Mouse (Mus musculus): Measurements from ENCODE around the gene Pcnx2. TPM values are rescaled to one million over a fixed set of nuclear protein-coding genes. Genes with fewer than 3 reads are reported as not detected.

Gene Pcnx2
- polyA plus RNA-seq, 1 experiment from 2014 or later: 0.27 TPM

DNA sequence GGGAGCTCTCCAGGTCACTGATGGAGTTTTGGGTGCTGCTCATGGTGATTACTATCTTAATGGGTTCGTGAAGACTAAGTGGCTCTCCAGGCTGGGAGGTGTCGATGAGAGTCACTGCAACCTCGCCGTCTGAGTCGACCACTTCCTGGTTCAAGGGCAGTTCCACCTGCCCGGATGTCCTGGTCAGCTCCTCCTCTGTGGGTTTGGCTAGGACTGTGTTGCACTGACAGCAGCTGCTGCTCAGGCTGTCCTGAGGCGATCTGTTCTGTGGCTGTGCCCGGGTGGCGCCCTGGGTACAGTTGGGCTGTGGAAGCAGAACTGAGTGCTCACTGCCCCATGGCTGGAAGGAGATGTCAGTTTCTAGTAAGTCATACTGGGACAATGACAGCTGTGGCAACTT, 10.6 kb downstream of the Pcnx2 start:
- H3K27ac ChIP-seq: no peak overlapping the region
- 81% methylated on average over 9 of the region's 9 CpGs for WGBS
- no peak for ATAC-seq (ENCODE audit: insufficient read depth, low FRiP score, low read depth)
- H3K4me3 ChIP-seq (replicated peaks): no peak overlapping the region
- no peaks in the 10 kb centered on the region for H3K27me3 ChIP-seq (replicated peaks)
- no peak overlapping the region for H3K9ac ChIP-seq
- no peak overlapping the region for H3K4me2 ChIP-seq
- H3K36me3 ChIP-seq: no peaks in the 10 kb centered on the region
- H3K4me1 ChIP-seq: no peaks in the 10 kb centered on the region
- H3K9me3 ChIP-seq: no peaks in the 10 kb centered on the region

DNA sequence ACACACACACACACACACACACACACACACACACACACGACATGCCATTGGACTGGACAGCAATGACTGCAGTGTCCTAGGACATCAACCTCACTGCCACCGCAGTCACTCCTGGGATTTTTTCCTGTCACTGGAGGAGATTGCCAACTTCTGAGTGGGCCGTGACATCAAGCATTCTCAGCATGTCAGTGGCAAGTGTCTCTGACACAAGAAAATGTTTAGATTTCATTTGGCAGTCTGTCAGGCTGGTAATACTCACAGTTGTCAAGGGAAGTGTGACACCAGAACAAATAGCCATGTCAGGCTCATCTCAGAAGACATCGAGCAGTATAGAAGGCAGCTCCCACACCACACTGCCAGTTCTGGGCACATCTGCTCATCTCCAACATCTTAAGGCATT, 17.7 kb downstream of the Pcnx2 start:
- no peak for ATAC-seq (ENCODE audit: insufficient read depth, low FRiP score, low read depth)
- no peaks in the 10 kb centered on the region for H3K9me3 ChIP-seq
- no peak overlapping the region for H3K27ac ChIP-seq
- H3K4me3 ChIP-seq (replicated peaks): no peak overlapping the region
- H3K27me3 ChIP-seq (replicated peaks): no peaks in the 10 kb centered on the region
- 80% methylated on average over 4 of the region's 4 CpGs for WGBS
- H3K36me3 ChIP-seq: no peaks in the 10 kb centered on the region
- H3K4me2 ChIP-seq: no peak overlapping the region
- no peaks in the 10 kb centered on the region for H3K4me1 ChIP-seq
- H3K9ac ChIP-seq: no peak overlapping the region

DNA sequence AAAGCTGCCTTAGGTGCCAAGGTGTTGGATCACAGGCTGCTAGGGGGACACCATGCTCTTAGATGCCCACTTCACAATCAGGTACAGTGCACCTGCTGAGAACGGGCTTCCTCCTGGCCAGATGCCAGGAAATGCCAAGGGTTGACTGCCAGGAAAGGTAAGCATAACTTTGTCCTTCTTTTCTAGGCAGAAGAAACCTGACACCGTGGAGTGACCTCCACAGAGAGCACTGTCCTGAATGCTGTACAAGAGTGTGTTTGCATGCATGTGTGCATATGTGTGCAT, 24.9 kb downstream of the Pcnx2 start:
- no peak overlapping the region for H3K4me3 ChIP-seq (replicated peaks)
- no peak for ATAC-seq (ENCODE audit: insufficient read depth, low FRiP score, low read depth)
- H3K27ac ChIP-seq: 0 out of 2 replicates have a peak overlapping the region, but pooled peaks have one; percentile 31
- no peak overlapping the region for H3K4me2 ChIP-seq
- H3K27me3 ChIP-seq (replicated peaks): no peaks in the 10 kb centered on the region
- 59% methylated on average over 2 of the region's 2 CpGs for WGBS
- H3K9ac ChIP-seq: no peak overlapping the region
- no peaks in the 10 kb centered on the region for H3K36me3 ChIP-seq
- 0 out of 2 replicates have a peak, but pooled peaks cover 11% of the 10 kb centered on the region for H3K4me1 ChIP-seq
- H3K9me3 ChIP-seq: no peaks in the 10 kb centered on the region

DNA sequence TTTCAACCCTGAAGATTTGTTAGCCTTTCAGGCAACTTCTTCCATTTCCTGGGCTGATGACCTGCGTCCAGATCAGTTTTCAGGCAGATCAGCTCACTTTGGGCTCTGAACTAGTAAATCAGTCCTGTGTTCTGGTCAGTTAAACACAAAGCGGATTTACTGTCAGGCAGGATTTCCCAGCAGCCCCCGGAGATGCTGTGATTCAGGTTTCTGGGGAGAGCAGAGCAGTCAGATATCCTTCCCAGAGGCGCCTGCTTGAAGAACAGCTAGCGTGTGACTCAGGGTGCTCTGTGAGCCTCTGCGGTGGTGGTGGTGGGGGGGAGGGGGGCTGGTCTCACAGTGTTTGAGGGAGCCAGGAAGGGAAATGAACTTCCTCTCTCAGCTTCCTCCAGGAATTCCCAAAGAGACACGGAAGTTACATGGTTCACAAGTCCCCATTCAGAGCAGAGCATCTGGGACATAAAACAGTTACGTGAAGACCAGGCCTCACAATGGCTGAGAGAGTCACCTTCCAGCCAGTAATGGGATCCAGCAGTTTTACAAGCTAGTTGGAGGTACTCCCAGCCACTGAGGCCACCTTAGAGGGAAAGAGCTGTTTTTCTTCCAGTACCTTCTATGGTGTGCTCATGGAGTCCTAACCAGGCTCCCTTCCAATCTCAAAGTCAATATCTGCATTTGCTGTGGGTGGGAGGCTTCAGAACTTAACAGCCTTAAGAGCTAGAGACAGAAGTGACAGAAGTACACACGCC, 25.4 kb downstream of the Pcnx2 start:
- Histone ChIP-seq H3K9me3 (no peaks in the 10 kb centered on the region), H3K36me3 (no peaks in the 10 kb centered on the region), H3K27me3 (replicated peaks) (no peaks in the 10 kb centered on the region), H3K4me3 (replicated peaks) (no peak overlapping the region), H3K9ac (no peak overlapping the region), H3K4me2 (no peak overlapping the region), H3K4me1 (0 out of 2 replicates have a peak, but pooled peaks cover 11% of the 10 kb centered on the region), H3K27ac (0 out of 2 replicates have a peak overlapping the region, but pooled peaks have one; percentile 31)
- no peak for ATAC-seq (ENCODE audit: insufficient read depth, low FRiP score, low read depth)
- 60% methylated on average over 9 of the region's 9 CpGs for WGBS

DNA sequence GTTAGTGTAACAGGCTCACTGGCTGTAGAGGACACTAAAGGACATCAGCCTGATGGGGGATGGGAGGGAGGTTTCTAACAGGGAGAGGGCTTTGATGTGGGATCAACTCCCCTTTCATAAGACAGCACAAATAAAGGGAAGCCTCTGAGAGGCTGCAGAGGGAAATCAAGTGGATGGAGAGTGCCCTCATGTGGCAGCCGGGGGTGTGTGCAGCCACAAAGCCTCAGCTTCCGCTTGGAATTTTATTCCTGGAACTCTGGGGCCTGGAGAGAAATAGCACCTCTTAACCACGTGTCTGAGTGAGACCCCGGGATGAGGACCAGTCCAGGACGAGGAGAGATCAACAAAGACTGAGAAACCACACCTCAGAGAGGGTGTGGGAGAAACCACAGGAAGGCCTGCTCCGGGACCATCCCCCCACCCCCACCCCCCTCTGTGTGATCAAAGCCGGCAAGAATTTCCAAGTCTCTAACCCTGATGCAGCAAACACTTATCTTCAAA, 27.2 kb downstream of the Pcnx2 start:
- Histone ChIP-seq H3K36me3 (no peaks in the 10 kb centered on the region), H3K27me3 (replicated peaks) (no peaks in the 10 kb centered on the region), H3K4me3 (replicated peaks) (no peak overlapping the region), H3K4me2 (0 out of 2 replicates have a peak overlapping the region, but pooled peaks have one; percentile 27), H3K9me3 (no peaks in the 10 kb centered on the region), H3K9ac (no peak overlapping the region), H3K27ac (no peak overlapping the region), H3K4me1 (0 out of 2 replicates have a peak, but pooled peaks cover 11% of the 10 kb centered on the region)
- peak; percentile 24; the same call in 1 of the 2 replicates for ATAC-seq (ENCODE audit: insufficient read depth, low FRiP score, low read depth)
- WGBS: 3% methylated on average over 7 of the region's 7 CpGs

DNA sequence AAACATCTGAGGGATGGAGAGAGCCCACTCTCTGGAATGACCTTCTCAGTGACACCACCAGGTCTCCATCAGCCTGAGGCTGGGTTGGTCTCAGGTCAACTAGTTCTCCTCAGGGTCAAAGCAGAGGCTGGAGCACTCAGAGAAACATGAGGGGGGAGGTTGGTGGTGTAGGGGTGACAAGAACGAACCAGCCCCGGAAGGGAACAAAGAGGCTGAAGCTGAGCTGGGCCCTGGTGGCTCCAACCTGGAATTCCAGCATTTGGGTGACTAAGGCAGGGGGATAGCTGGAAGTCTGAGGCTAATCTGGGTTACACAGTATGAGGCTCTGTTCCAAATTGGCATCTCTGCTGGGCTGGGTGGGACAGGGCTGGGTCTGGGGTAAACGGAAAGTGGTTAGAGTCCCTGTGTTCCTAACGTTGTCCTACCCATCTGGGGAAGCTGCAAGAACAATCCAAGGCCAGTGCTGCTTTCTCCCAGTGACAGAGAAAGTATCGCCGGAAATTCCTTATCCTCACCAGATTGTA, 27.9 kb downstream of the Pcnx2 start:
- H3K4me3 ChIP-seq (replicated peaks): no peak overlapping the region
- ATAC-seq (ENCODE audit: insufficient read depth, low FRiP score, low read depth): no peak
- H3K4me2 ChIP-seq: no peak overlapping the region
- no peaks in the 10 kb centered on the region for H3K36me3 ChIP-seq
- no peaks in the 10 kb centered on the region for H3K27me3 ChIP-seq (replicated peaks)
- WGBS: 27% methylated on average over 6 of the region's 6 CpGs
- no peak overlapping the region for H3K27ac ChIP-seq
- no peaks in the 10 kb centered on the region for H3K9me3 ChIP-seq
- H3K9ac ChIP-seq: no peak overlapping the region
- H3K4me1 ChIP-seq: 0 out of 2 replicates have a peak, but pooled peaks cover 11% of the 10 kb centered on the region

DNA sequence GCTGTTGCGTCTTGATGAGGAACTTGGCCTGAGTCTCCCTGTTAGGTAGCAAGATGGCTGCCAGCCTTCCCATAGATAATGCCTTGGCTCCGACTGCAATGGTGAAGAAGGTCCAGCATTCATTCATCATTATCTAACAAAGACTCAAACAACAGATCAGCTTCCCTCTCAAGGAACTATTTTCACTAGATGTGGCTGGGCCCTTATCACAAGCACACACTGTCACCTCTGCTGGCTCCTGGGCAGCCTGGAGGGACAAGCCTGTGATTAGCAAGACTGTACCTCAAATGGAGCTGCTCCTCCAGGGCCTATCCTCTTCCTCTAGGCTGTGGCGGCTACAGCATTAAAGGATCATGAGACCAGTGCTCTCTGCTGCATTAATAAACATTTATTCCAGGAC, 28.4 kb downstream of the Pcnx2 start:
- ATAC-seq (ENCODE audit: insufficient read depth, low FRiP score, low read depth): no peak
- no peak overlapping the region for H3K9ac ChIP-seq
- 78% methylated on average over 3 of the region's 3 CpGs for WGBS

DNA sequence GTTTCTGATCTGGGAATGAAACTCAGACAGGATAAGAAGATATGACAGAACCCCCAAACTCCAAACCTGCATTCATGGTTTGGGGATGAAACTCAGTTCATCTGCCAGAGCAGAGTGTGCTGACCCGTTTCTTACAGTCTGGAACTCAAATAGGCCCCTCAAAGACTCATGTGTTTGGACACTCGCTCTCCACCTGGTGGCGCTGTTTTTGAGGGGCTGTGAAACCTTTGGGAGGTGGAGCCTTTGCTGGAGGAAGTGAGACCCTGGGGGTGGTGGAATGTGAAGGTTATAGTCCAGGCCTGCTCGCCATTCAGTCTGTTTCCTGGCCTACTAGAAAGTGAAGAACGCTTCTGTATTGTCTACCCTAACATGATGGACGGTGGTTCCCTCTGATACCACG, 29.6 kb downstream of the Pcnx2 start:
- Histone ChIP-seq H3K36me3 (no peaks in the 10 kb centered on the region), H3K27ac (no peak overlapping the region)
- 55% methylated on average over 7 of the region's 7 CpGs for WGBS

More for the DNA sequence above, 28.4 kb downstream of the Pcnx2 start:
- Histone ChIP-seq H3K4me3 (replicated peaks) (no peak overlapping the region), H3K4me1 (0 out of 2 replicates have a peak, but pooled peaks cover 11% of the 10 kb centered on the region), H3K9me3 (no peaks in the 10 kb centered on the region), H3K27me3 (replicated peaks) (no peaks in the 10 kb centered on the region), H3K4me2 (no peak overlapping the region), H3K36me3 (no peaks in the 10 kb centered on the region), H3K27ac (no peak overlapping the region)

DNA sequence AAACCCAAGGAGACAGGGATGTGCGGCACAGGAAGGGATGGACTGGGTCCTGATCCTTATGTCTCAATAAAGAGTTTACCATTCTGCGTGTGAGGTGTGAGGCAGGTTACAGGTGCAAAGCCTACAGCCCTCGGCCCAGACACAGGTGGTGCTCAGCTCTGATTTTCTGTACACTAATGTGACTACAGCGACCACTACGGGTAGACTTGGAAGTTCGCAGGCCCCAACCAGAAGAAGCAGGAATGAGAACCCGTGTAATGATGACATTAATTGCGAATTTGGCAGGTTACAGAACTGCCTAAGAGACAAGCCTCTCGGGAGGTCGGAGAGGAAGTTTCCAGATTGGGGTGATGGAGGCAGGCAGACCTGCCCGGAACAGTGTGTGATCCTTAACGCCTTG, 32.0 kb downstream of the Pcnx2 start:
- no peak overlapping the region for H3K9ac ChIP-seq
- 63% methylated on average over 12 of the region's 12 CpGs for WGBS
- ATAC-seq (ENCODE audit: insufficient read depth, low FRiP score, low read depth): no peak

More for the DNA sequence above, 29.6 kb downstream of the Pcnx2 start:
- 0 out of 2 replicates have a peak, but pooled peaks cover 11% of the 10 kb centered on the region for H3K4me1 ChIP-seq
- no peaks in the 10 kb centered on the region for H3K27me3 ChIP-seq (replicated peaks)
- no peak overlapping the region for H3K9ac ChIP-seq
- no peak overlapping the region for H3K4me2 ChIP-seq
- ATAC-seq (ENCODE audit: insufficient read depth, low FRiP score, low read depth): no peak
- no peak overlapping the region for H3K4me3 ChIP-seq (replicated peaks)
- H3K9me3 ChIP-seq: no peaks in the 10 kb centered on the region

DNA sequence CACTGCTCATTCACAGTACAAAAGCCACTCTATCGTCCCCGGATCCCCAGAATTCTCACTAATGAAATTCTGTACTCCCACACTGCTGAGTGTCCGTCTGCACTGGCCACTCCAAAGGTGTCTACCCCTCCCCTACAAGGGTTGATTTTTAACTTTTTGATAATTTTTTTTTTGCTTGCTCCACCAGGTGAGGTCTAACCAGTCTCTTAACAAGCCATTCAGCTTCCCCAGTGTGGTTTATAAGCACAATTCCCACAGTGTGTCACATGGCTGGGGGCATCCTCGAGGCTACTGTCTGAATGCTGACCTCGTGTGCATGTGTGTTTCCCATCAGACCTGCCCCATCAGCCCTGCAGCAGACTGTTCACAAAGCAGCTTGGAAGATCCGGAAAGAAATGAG, 40.9 kb downstream of the Pcnx2 start:
- no peak overlapping the region for H3K4me2 ChIP-seq
- no peak overlapping the region for H3K9ac ChIP-seq
- H3K27me3 ChIP-seq (replicated peaks): no peaks in the 10 kb centered on the region
- no peaks in the 10 kb centered on the region for H3K9me3 ChIP-seq
- H3K27ac ChIP-seq: no peak overlapping the region
- WGBS: 47% methylated on average over 6 of the region's 6 CpGs
- ATAC-seq (ENCODE audit: insufficient read depth, low FRiP score, low read depth): no peak
- H3K36me3 ChIP-seq: no peaks in the 10 kb centered on the region
- H3K4me1 ChIP-seq: peaks cover 3% of the 10 kb centered on the region; the same call in 1 of the 2 replicates
- no peak overlapping the region for H3K4me3 ChIP-seq (replicated peaks)

More for the DNA sequence above, 32.0 kb downstream of the Pcnx2 start:
- H3K4me2 ChIP-seq: no peak overlapping the region
- H3K4me3 ChIP-seq (replicated peaks): no peak overlapping the region
- no peaks in the 10 kb centered on the region for H3K36me3 ChIP-seq
- H3K4me1 ChIP-seq: peaks cover 4% of the 10 kb centered on the region; the same call in 1 of the 2 replicates
- no peaks in the 10 kb centered on the region for H3K9me3 ChIP-seq
- H3K27me3 ChIP-seq (replicated peaks): no peaks in the 10 kb centered on the region
- H3K27ac ChIP-seq: no peak overlapping the region

DNA sequence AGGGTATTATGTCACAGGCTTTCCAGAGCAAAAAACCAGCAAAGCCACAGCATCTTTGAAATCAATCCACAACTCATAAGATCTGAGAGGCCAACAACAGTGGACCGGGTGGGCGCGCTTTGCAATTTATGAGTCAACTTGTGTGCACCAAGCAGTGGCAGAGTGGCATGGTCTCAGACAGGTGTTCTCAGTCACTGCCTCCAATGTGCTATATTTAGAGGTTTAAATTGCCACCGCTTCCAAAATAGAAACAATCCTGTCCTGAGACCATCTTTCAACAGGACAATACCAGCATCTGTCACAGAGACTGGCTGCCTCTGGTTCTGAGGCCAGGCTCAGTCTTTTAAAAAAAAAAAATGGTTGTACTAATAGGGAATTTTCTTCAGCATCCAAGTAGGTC, 42.0 kb downstream of the Pcnx2 start:
- H3K27ac ChIP-seq: no peak overlapping the region
- peaks cover 1% of the 10 kb centered on the region; the same call in 1 of the 2 replicates for H3K4me1 ChIP-seq
- WGBS: 71% methylated on average over 4 of the region's 4 CpGs

DNA sequence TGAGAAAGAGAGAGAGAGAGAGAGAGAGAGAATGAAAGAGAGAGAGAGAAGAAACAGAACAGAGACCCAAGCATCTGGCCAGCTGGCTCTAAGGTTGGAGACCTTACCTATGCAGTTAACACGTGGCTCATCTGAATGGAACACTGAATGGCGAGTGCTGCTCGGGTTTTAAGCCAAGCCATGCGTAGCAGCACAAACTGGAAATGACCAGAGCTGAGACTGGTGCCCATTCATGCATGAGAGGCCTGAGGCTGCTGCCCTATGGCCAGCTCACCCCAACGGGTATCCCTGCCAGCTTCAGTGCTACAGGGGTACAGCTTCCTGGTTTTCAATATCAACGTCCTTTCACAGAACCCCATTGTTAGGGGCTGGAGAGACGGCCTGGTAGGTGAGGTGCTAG, 43.7 kb downstream of the Pcnx2 start:
- H3K9ac ChIP-seq: no peak overlapping the region
- H3K4me2 ChIP-seq: no peak overlapping the region
- no peaks in the 10 kb centered on the region for H3K27me3 ChIP-seq (replicated peaks)
- no peaks in the 10 kb centered on the region for H3K4me1 ChIP-seq
- 68% methylated on average over 7 of the region's 7 CpGs for WGBS
- no peaks in the 10 kb centered on the region for H3K36me3 ChIP-seq
- H3K9me3 ChIP-seq: no peaks in the 10 kb centered on the region
- no peak overlapping the region for H3K27ac ChIP-seq
- H3K4me3 ChIP-seq (replicated peaks): no peak overlapping the region
- ATAC-seq (ENCODE audit: insufficient read depth, low FRiP score, low read depth): no peak

More for the DNA sequence above, 42.0 kb downstream of the Pcnx2 start:
- Histone ChIP-seq H3K4me3 (replicated peaks) (no peak overlapping the region), H3K9ac (no peak overlapping the region), H3K27me3 (replicated peaks) (no peaks in the 10 kb centered on the region), H3K4me2 (no peak overlapping the region), H3K36me3 (no peaks in the 10 kb centered on the region), H3K9me3 (no peaks in the 10 kb centered on the region)
- no peak for ATAC-seq (ENCODE audit: insufficient read depth, low FRiP score, low read depth)

Measured in stomach, embryonic 15.5 days (tissue).